Mouse (Mus musculus): ENCODE measurements around the gene Lrpprc.

DNA sequence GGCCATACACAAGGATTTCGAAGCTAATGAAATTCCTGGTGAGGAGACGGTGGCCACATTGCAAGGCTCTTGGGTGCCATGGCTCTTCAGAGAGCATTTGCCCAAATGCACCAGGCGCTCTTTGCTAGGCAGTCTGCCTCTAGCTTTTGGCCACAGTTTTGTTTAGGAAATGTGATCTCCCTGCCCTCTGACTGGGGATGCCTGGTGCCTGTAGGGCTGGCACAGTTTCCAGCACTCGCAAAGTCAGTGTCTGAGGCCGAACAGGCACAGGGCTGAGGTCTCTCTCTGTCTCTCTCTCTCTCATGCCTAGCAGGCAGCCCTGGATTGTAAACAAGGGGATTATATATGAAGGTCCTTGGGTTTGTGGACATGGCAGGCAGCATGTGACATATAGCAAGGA lies 100.5 kb downstream of the Lrpprc start:
- no peak for TF ChIP-seq CTCF (IDR thresholded peaks at IDR 0.05; ENCODE audit: control insufficient read depth, insufficient read depth, insufficient read length)
- no peak for TF ChIP-seq MYOG (IDR thresholded peaks at IDR 0.05; ENCODE audit: control insufficient read depth, extremely low read depth, insufficient read length)
- TF ChIP-seq MAX (IDR thresholded peaks at IDR 0.05) = no peak
- no peak for TF ChIP-seq USF1 (IDR thresholded peaks at IDR 0.05; ENCODE audit: low read depth)
- TF ChIP-seq MYOD1 (IDR thresholded peaks at IDR 0.05; ENCODE audit: control insufficient read depth, insufficient read length, low read depth) = no peak

All from C2C12 (cell line).